Comparison of ENCODE assay signal across 13 mouse cellular contexts in the genomic region with DNA sequence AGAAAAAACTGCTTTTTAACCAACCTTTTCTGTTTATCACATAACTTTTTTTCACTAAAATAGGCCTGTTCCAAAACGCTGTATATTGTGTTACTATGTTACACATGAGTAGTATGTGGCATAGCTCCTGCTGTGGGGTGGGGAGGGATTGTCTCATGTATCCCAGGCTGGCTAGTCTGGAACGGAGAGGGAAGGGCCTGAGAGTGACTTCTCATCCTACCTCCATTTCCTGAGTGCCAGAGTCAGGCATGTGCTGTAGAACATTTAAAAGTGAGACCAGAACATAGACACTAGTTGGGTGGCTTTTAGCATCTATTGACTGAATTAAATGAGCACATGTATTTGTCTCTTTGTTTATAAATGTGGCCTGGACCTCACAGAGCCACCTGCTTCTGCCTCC. TPM values are rescaled to one million over a fixed set of nuclear protein-coding genes. Genes with fewer than 3 reads are reported as not detected.
DNase-seq lines count a peak whose midpoint lies in the region; ATAC-seq and TF ChIP-seq lines count a peak whose summit lies in the region.
"Had no signal": no experiment of that assay in that cellular context is flagged by ENCODE, and none has a peak within 500 bp of the region (broad histone marks: within the 10 kb centered on the region; RNA-seq: fewer than 3 reads in every experiment).

No protein-coding gene starts in this region.

- TF ChIP-seq POLR2A in myocyte (IDR thresholded peaks at IDR 0.05; ENCODE audit: insufficient read length, low read depth) = no peak

- no peaks in the 10 kb centered on the region for H3K27me3 ChIP-seq in heart, embryonic 14.5 days (ENCODE audit: control insufficient read depth, insufficient read depth, low read length)
- H3K27me3 ChIP-seq in midbrain, embryonic 13.5 days = no peaks in the 10 kb centered on the region
- H3K27me3 ChIP-seq in midbrain, embryonic 11.5 days (ENCODE audit: control insufficient read depth, insufficient read depth, low read length) = no peaks in the 10 kb centered on the region
- H3K27me3 ChIP-seq in embryonic facial prominence, embryonic 15.5 days = no peaks in the 10 kb centered on the region
- H3K27me3 ChIP-seq in myocyte (ENCODE audit: control insufficient read depth, insufficient read depth, insufficient read length) = no peaks in the 10 kb centered on the region

- H3K79me2 ChIP-seq in myocyte (ENCODE audit: control insufficient read depth, insufficient read depth) = peaks cover 67% of the 10 kb centered on the region

- DNase-seq in heart, postnatal 10 days = no peak
- DNase-seq in midbrain, embryonic 11.5 days (ENCODE audit: low spot score, missing footprints) = no peak
- no peak for DNase-seq in layer of hippocampus, postnatal 36 days
- DNase-seq: cerebellum, adult 18-20 months; gastrocnemius, postnatal 14 days; heart, postnatal 4 days; lung, adult 2 months; midbrain, embryonic 14.5 days had no signal

- no peak overlapping the region for H3K4me3 ChIP-seq in heart, embryonic 14.5 days (ENCODE audit: control insufficient read depth in 1 of 2, insufficient read depth in 1 of 2, low read depth in 1 of 2, low read length in 2 of 2)
- no peak overlapping the region for H3K4me3 ChIP-seq in midbrain, embryonic 13.5 days (replicated peaks)
- no peak overlapping the region for H3K4me3 ChIP-seq in midbrain, embryonic 11.5 days (ENCODE audit: low read depth, low read length)
- no peak overlapping the region for H3K4me3 ChIP-seq in embryonic facial prominence, embryonic 15.5 days (replicated peaks)
- H3K4me3 ChIP-seq in myocyte = peak overlapping the region; percentile 60

- no peak overlapping the region for H3K27ac ChIP-seq in heart, embryonic 14.5 days (replicated peaks in 1 of 2; ENCODE audit: control insufficient read depth in 1 of 2, insufficient read depth in 1 of 2, low read depth in 2 of 2, low read length in 2 of 2)
- no peak overlapping the region for H3K27ac ChIP-seq in midbrain, embryonic 13.5 days
- no peak overlapping the region for H3K27ac ChIP-seq in midbrain, embryonic 11.5 days (ENCODE audit: low read depth, low read length)
- H3K27ac ChIP-seq in embryonic facial prominence, embryonic 15.5 days (replicated peaks) = no peak overlapping the region

- H3ac ChIP-seq in myocyte (ENCODE audit: control insufficient read depth, insufficient read length) = no peak overlapping the region

- ATAC-seq in heart, embryonic 14.5 days (ENCODE audit: insufficient number of reproducible peaks, insufficient read depth, low FRiP score, low read depth) = no peak
- no peak for ATAC-seq in midbrain, embryonic 13.5 days
- ATAC-seq in midbrain, embryonic 11.5 days (ENCODE audit: low FRiP score) = no peak
- no peak for ATAC-seq in embryonic facial prominence, embryonic 15.5 days (ENCODE audit: insufficient number of reproducible peaks, low FRiP score, low TSS enrichment, low read depth)
- ATAC-seq in frontal cortex, adult (ENCODE audit: low TSS enrichment) = no peak

- no peak overlapping the region for H3K9ac ChIP-seq in heart, embryonic 14.5 days (ENCODE audit: low read length)
- H3K9ac ChIP-seq in midbrain, embryonic 13.5 days (replicated peaks) = no peak overlapping the region
- H3K9ac ChIP-seq in midbrain, embryonic 11.5 days (ENCODE audit: low read length) = no peak overlapping the region
- H3K9ac ChIP-seq in embryonic facial prominence, embryonic 15.5 days = no peak overlapping the region

- WGBS in heart, embryonic 14.5 days = 50% methylated on average over 2 of the region's 2 CpGs
- WGBS in midbrain, embryonic 13.5 days = 87% methylated on average over 2 of the region's 2 CpGs
- 61% methylated on average over 2 of the region's 2 CpGs for WGBS in midbrain, embryonic 11.5 days
- 51% methylated on average over 2 of the region's 2 CpGs for WGBS in embryonic facial prominence, embryonic 15.5 days

- peaks cover 14% of the 10 kb centered on the region for H3K36me3 ChIP-seq in heart, embryonic 14.5 days (ENCODE audit: control insufficient read depth, insufficient read depth, low read length)
- H3K36me3 ChIP-seq in midbrain, embryonic 13.5 days = peaks cover 8% of the 10 kb centered on the region; the same call in 1 of the 2 replicates
- no peaks in the 10 kb centered on the region for H3K36me3 ChIP-seq in midbrain, embryonic 11.5 days (ENCODE audit: control insufficient read depth, insufficient read depth, low read length)
- peaks cover 3% of the 10 kb centered on the region; the same call in 1 of the 2 replicates for H3K36me3 ChIP-seq in embryonic facial prominence, embryonic 15.5 days
- peaks cover 4% of the 10 kb centered on the region for H3K36me3 ChIP-seq in myocyte (ENCODE audit: control insufficient read depth, insufficient read depth)

- peak overlapping the region; percentile 78; the same call in 1 of the 2 replicates for H3K4me2 ChIP-seq in heart, embryonic 14.5 days (ENCODE audit: low read length)
- 0 out of 2 replicates have a peak overlapping the region, but pooled peaks have one; percentile 9 for H3K4me2 ChIP-seq in midbrain, embryonic 13.5 days (replicated peaks)
- H3K4me2 ChIP-seq in midbrain, embryonic 11.5 days = no peak overlapping the region
- 0 out of 2 replicates have a peak overlapping the region, but pooled peaks have one; percentile 22 for H3K4me2 ChIP-seq in embryonic facial prominence, embryonic 15.5 days (replicated peaks)
- peak overlapping the region; percentile 85 for H3K4me2 ChIP-seq in myocyte (ENCODE audit: low read depth)

- H3K9me3 ChIP-seq in heart, embryonic 14.5 days (ENCODE audit: control insufficient read depth, low read length) = no peaks in the 10 kb centered on the region
- no peaks in the 10 kb centered on the region for H3K9me3 ChIP-seq in midbrain, embryonic 13.5 days
- no peaks in the 10 kb centered on the region for H3K9me3 ChIP-seq in midbrain, embryonic 11.5 days (ENCODE audit: control insufficient read depth, low read length)
- H3K9me3 ChIP-seq in embryonic facial prominence, embryonic 15.5 days (replicated peaks) = no peaks in the 10 kb centered on the region

- intact Hi-C loops in heart, postnatal 10 days (cut with DNase I) = loop anchor here (5.0 kb wide), 3 partner anchors 59 to 1839 kb away; a partner anchor contains a TSS

- H3K4me1 ChIP-seq in heart, embryonic 14.5 days (ENCODE audit: control insufficient read depth in 2 of 2, insufficient read depth in 2 of 2, low read length in 2 of 2) = peaks cover 0 to 15% of the 10 kb centered on the region in 2 experiments; a peak in 2 of 4 replicates
- H3K4me1 ChIP-seq in midbrain, embryonic 13.5 days (replicated peaks) = peaks cover 37% of the 10 kb centered on the region
- peaks cover 14% of the 10 kb centered on the region for H3K4me1 ChIP-seq in midbrain, embryonic 11.5 days (ENCODE audit: control insufficient read depth, insufficient read depth, low read length)
- H3K4me1 ChIP-seq in embryonic facial prominence, embryonic 15.5 days = peaks cover 16% of the 10 kb centered on the region

TF ChIP-seq in myocyte, 11 proteins besides CTCF, POLR2A, EP300 and RAD21:
- TF ChIP-seq MYOG (IDR thresholded peaks at IDR 0.05; ENCODE audit: control insufficient read depth in 1 of 3, insufficient read depth in 1 of 3, insufficient read length in 2 of 3, low read depth in 2 of 3) (no peak), MYOD1 (IDR thresholded peaks at IDR 0.05; ENCODE audit: control insufficient read depth in 1 of 3, insufficient read length in 2 of 3, low read depth in 2 of 3) (peak in 2 of 3 experiments; percentile 31 to 38)
TF ChIP-seq in myocyte: peak in this region for 1.

RNA-seq across cellular contexts. Expression of a gene that starts 2.1 kb away (rescaled TPM):
- polyA plus RNA-seq in heart, embryonic 14.5 days (2014; fragmentation: Nextera tagmentation; extraction: Ambion mirVana) = 121 and 122 TPM in 2 replicates
- total RNA-seq in heart, postnatal 10 days (2021) = 10 to 100 TPM; 43.2 to 46.2 TPM
- polyA plus RNA-seq in midbrain, embryonic 13.5 days (2015; fragmentation: Nextera tagmentation; extraction: Ambion mirVana) = 189 and 208 TPM in 2 replicates
- polyA plus RNA-seq in midbrain, embryonic 11.5 days (2014; fragmentation: Nextera tagmentation; extraction: Ambion mirVana) = 148 and 177 TPM in 2 replicates
- polyA plus RNA-seq in embryonic facial prominence, embryonic 15.5 days (2015; fragmentation: Nextera tagmentation; extraction: Ambion mirVana) = 126 and 134 TPM in 2 replicates
- polyA plus RNA-seq in myocyte (2012; fragmentation: generic; extraction: Trizol) = 19.5 TPM
- 10 to 100 TPM; 54.6 to 62.5 TPM for total RNA-seq in layer of hippocampus, postnatal 36 days (2021)

RNA-seq across cellular contexts. Expression of a gene that starts 45.1 kb away (rescaled TPM):
- polyA plus RNA-seq in heart, embryonic 14.5 days (2014; fragmentation: Nextera tagmentation; extraction: Ambion mirVana) = 380 and 382 TPM in 2 replicates
- total RNA-seq in heart, postnatal 10 days (2021) = 100 to 1,000 TPM; 352 to 382 TPM
- polyA plus RNA-seq in midbrain, embryonic 13.5 days (2015; fragmentation: Nextera tagmentation; extraction: Ambion mirVana) = 295 and 300 TPM in 2 replicates
- polyA plus RNA-seq in midbrain, embryonic 11.5 days (2014; fragmentation: Nextera tagmentation; extraction: Ambion mirVana) = 409 and 425 TPM in 2 replicates
- polyA plus RNA-seq in embryonic facial prominence, embryonic 15.5 days (2015; fragmentation: Nextera tagmentation; extraction: Ambion mirVana) = 298 and 303 TPM in 2 replicates
- polyA plus RNA-seq in myocyte (2012; fragmentation: generic; extraction: Trizol) = 132 TPM
- total RNA-seq in layer of hippocampus, postnatal 36 days (2021) = 100 to 1,000 TPM; 189 to 190 TPM

RNA-seq across cellular contexts. Expression of a gene that starts 45.2 kb away (rescaled TPM):
- polyA plus RNA-seq in heart, embryonic 14.5 days (2014; fragmentation: Nextera tagmentation; extraction: Ambion mirVana) = 334 and 337 TPM in 2 replicates
- total RNA-seq in heart, postnatal 10 days (2021) = 100 to 1,000 TPM; 123 to 130 TPM
- 294 and 301 TPM in 2 replicates for polyA plus RNA-seq in midbrain, embryonic 13.5 days (2015; fragmentation: Nextera tagmentation; extraction: Ambion mirVana)
- polyA plus RNA-seq in midbrain, embryonic 11.5 days (2014; fragmentation: Nextera tagmentation; extraction: Ambion mirVana) = 517 and 525 TPM in 2 replicates
- polyA plus RNA-seq in embryonic facial prominence, embryonic 15.5 days (2015; fragmentation: Nextera tagmentation; extraction: Ambion mirVana) = 292 and 314 TPM in 2 replicates
- 436 TPM for polyA plus RNA-seq in myocyte (2012; fragmentation: generic; extraction: Trizol)
- total RNA-seq in layer of hippocampus, postnatal 36 days (2021) = 100 to 1,000 TPM; 111 to 118 TPM
